Mouse (Mus musculus) stomach, embryonic 15.5 days (tissue): Measurements from ENCODE around the gene Cdh3. TPM values are rescaled to one million over a fixed set of nuclear protein-coding genes. Genes with fewer than 3 reads are reported as not detected.

Source experiments
- ATAC-seq: fragments of 200-750 bp; cut with Nextera tagmentation; 2 replicates; pipeline ENCODE4 v1.8.0; 2017; ENCODE audit warnings: low read depth, moderate number of reproducible peaks, moderate TSS enrichment; ENCODE audit not compliant: insufficient read depth, low FRiP score
- H3K27ac ChIP-seq: fragments of 300-500 bp; sonication (generic); 2 replicates; pipeline ENCODE4 v1.5.1; 2015; ENCODE audit warnings: mild to moderate bottlenecking, inconsistent platforms
- H3K27me3 ChIP-seq: fragments of 300-500 bp; sonication (generic); replicated peaks from 2 replicates; pipeline ENCODE4 v1.6.1; 2015; ENCODE audit warnings: inconsistent platforms
- H3K36me3 ChIP-seq: fragments of 300-500 bp; sonication (generic); 2 replicates; pipeline ENCODE4 v1.6.1; 2015; ENCODE audit warnings: inconsistent platforms
- H3K4me1 ChIP-seq: fragments of 300-500 bp; sonication (generic); 2 replicates; pipeline ENCODE4 v1.6.1; 2015; ENCODE audit warnings: inconsistent platforms
- H3K4me2 ChIP-seq: fragments of 300-500 bp; sonication (generic); 2 replicates; pipeline ENCODE4 v1.6.1; 2015; ENCODE audit warnings: mild to moderate bottlenecking, inconsistent platforms
- H3K4me3 ChIP-seq: fragments of 300-500 bp; sonication (generic); replicated peaks from 2 replicates; pipeline ENCODE4 v1.5.1; 2015; ENCODE audit warnings: inconsistent platforms
- H3K9ac ChIP-seq: fragments of 300-500 bp; sonication (generic); 2 replicates; pipeline ENCODE4 v1.6.1; 2015; ENCODE audit warnings: inconsistent platforms
- H3K9me3 ChIP-seq: fragments of 300-500 bp; sonication (generic); 2 replicates; pipeline ENCODE4 v1.6.1; 2016; ENCODE audit warnings: inconsistent platforms
- WGBS: fragments of 180-500 bp; shearing (Covaris S2); methylation state at CpG from one replicate; pipeline ENCODE4 v1.1.7; 2015; 5-methylcytosine and 5-hydroxymethylcytosine counted together
- polyA plus RNA-seq: library from polyadenylated mRNA; unstranded; fragments of >200 nt; fragmentation: Nextera tagmentation; extraction: Ambion mirVana; gene quantifications from 2 replicates; pipeline ENCODE4 v1.2.1, GENCODE M21; 2015

The Cdh3 gene
- polyA plus RNA-seq, 1 experiment from 2014 or later: 16.3 TPM

DNA sequence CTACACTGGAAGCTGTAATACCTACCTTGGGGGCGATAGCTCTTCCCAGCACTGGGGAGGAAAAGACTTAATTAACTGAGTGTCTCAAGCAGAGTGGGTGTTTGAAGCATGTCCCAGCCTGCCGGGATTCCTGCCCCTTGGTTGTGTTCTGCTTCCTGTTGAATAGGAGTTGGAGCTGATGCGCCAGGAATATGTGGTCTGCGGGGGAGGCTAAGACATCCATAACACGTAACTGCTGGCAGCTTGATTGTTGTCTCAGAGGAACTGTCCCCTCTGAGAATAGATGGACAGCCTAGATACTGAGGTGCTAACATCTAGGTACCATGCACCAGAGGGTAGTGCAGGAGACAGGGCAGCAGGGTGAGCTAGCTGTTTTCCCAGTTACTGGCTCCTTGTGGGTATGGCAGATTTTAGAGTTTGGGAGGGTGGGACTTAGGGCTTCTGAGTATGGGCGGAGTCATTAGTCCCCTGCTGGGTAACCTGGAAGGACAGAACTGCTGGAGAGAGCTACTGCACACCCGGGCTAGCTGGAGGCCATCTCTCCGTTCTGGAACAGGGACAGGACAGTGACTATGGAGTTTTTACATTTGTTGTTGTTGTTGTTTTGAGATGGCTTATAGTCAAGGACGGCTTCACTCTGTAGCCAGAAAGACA is 18.0 kb downstream of the Cdh3 start:
- no peak overlapping the region for H3K4me3 ChIP-seq
- H3K9me3 ChIP-seq: no peaks in the 10 kb centered on the region
- no peak overlapping the region for H3K4me2 ChIP-seq
- H3K4me1 ChIP-seq: no peaks in the 10 kb centered on the region
- H3K27me3 ChIP-seq: no peaks in the 10 kb centered on the region
- 84% methylated on average over 9 of the region's 9 CpGs for WGBS
- no peak overlapping the region for H3K27ac ChIP-seq
- no peak for ATAC-seq
- H3K36me3 ChIP-seq: peaks cover 4% of the 10 kb centered on the region; the same call in 1 of the 2 replicates
- H3K9ac ChIP-seq: no peak overlapping the region

DNA sequence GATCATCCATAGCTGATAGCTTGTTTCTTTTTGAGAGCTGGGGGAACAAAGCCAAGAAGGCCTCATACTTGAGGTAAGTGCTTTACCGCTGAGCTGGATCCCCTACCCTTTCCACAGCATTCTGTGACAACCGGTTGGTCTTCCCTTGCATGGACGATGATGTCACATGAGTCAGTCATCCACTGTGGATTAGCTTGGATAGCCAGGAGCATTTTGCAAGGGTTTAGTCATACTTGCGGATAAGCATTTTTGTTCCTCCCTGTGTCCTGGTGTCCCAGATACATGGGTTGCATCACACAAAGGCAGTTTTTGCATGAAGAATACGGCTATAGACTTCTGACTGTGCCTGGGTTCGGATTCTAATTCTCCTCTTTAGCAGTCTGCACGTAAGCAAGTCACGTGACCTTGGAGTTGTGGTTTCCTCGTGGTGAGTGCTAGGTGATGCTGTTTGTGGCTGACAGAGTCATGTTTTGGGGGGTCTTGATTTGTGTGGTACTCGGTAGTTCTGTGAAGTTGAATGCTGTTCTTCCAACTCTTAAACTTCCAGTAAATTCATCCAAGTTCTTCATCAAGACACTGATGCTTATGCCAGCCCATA is 19.3 kb downstream of the Cdh3 start:
- Histone ChIP-seq H3K4me1 (no peaks in the 10 kb centered on the region), H3K27ac (no peak overlapping the region), H3K4me3 (no peak overlapping the region), H3K9ac (no peak overlapping the region), H3K27me3 (no peaks in the 10 kb centered on the region), H3K4me2 (no peak overlapping the region), H3K9me3 (no peaks in the 10 kb centered on the region), H3K36me3 (peaks cover 4% of the 10 kb centered on the region; the same call in 1 of the 2 replicates)
- ATAC-seq: no peak
- WGBS: 91% methylated on average over 10 of the region's 10 CpGs

DNA sequence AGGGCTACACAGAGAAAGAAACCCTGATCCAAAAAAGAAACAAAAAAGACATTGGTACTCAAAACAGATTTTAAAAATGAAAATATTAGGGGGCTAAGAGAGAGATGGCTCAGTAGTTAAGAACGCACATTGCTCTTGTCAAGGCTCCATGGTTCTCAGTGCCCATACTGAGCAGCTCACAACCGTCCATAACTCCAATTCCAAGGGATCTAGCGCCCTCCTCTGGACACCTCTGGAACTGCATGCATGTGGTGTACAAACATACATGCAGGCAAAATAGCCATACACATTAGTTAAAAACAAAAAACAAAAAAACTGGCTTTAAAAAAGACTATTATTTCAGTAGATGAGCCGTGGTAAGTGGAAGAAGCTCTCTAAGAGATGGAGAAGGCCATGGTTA is 19.9 kb downstream of the Cdh3 start:
- H3K27me3 ChIP-seq: no peaks in the 10 kb centered on the region
- peaks cover 4% of the 10 kb centered on the region; the same call in 1 of the 2 replicates for H3K36me3 ChIP-seq
- H3K9ac ChIP-seq: no peak overlapping the region
- no peak for ATAC-seq
- no peak overlapping the region for H3K27ac ChIP-seq
- H3K4me2 ChIP-seq: no peak overlapping the region
- H3K4me3 ChIP-seq: no peak overlapping the region
- WGBS: 77% methylated on average over 4 of the region's 4 CpGs
- H3K9me3 ChIP-seq: no peaks in the 10 kb centered on the region
- H3K4me1 ChIP-seq: no peaks in the 10 kb centered on the region

DNA sequence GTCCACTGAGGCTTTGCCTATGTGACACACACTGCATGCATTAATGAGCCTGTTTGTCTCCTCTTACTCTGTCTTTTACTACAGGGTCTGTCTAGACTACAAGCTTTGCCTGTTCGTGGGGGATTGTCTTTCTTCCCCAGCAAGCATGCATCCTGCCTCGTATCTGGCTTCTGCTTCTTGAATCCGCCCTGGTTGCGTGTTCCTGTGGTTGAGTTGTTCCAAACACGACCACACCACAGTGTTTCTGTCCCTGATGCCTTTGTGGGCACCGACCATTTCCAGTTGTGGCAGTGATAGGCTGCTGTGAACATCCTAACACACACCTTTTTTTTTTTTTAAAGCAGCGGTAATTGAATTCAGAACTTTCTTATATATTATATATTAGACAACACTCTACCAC is 23.0 kb downstream of the Cdh3 start:
- Histone ChIP-seq H3K36me3 (no peaks in the 10 kb centered on the region), H3K4me3 (no peak overlapping the region), H3K9me3 (no peaks in the 10 kb centered on the region), H3K27ac (no peak overlapping the region), H3K4me1 (no peaks in the 10 kb centered on the region), H3K4me2 (no peak overlapping the region), H3K27me3 (no peaks in the 10 kb centered on the region), H3K9ac (no peak overlapping the region)
- WGBS: 79% methylated on average over 7 of the region's 7 CpGs
- no peak for ATAC-seq

DNA sequence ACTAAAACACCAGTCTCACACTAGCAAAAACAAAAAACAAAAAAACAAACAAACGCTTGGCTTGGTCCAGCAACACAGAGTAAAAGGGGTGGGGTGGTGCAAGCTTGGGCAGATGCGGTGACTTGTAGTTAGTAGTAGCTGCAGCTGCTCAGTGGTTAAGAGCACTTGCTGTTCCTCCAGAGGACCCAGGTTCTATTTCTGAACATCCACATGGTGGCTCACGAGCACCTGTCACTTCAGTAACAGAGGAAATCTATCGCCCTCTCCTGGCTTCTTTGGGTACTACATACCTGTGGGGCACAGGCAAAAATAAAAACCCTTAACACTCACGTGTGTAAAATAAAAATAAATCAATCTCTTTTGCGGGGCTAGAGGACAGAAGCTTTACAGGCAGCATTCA is 23.8 kb downstream of the Cdh3 start:
- ATAC-seq: no peak
- 41% methylated on average over 6 of the region's 6 CpGs for WGBS

DNA sequence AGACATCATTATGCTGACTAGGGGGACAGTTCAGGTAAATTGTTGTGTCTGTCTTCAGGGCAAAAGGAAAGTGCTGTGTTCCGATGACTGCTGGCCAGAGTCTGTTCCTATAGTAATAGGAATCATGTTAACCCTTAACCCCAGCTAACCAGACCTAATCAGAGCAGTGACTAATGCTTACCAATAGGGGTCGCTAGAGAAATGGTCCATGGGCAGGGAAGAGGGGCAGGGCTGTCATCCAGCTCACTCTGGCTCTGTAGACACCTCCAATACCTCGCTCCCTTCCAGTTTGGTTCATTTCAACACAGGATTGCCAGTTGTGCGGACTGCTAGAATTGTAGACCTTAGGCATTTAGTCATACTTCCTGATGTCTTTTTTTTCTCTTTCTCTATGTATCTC is 24.8 kb downstream of the Cdh3 start:
- H3K4me3 ChIP-seq: no peak overlapping the region
- no peaks in the 10 kb centered on the region for H3K27me3 ChIP-seq
- H3K27ac ChIP-seq: no peak overlapping the region
- H3K9me3 ChIP-seq: no peaks in the 10 kb centered on the region
- no peak overlapping the region for H3K4me2 ChIP-seq
- H3K4me1 ChIP-seq: no peaks in the 10 kb centered on the region
- H3K9ac ChIP-seq: no peak overlapping the region
- H3K36me3 ChIP-seq: no peaks in the 10 kb centered on the region
- ATAC-seq: no peak
- 72% methylated on average over 4 of the region's 4 CpGs for WGBS

More for the DNA sequence above, 23.8 kb downstream of the Cdh3 start:
- Histone ChIP-seq H3K4me1 (no peaks in the 10 kb centered on the region), H3K4me3 (no peak overlapping the region), H3K4me2 (no peak overlapping the region), H3K36me3 (no peaks in the 10 kb centered on the region), H3K27me3 (no peaks in the 10 kb centered on the region), H3K9me3 (no peaks in the 10 kb centered on the region), H3K27ac (no peak overlapping the region), H3K9ac (no peak overlapping the region)

DNA sequence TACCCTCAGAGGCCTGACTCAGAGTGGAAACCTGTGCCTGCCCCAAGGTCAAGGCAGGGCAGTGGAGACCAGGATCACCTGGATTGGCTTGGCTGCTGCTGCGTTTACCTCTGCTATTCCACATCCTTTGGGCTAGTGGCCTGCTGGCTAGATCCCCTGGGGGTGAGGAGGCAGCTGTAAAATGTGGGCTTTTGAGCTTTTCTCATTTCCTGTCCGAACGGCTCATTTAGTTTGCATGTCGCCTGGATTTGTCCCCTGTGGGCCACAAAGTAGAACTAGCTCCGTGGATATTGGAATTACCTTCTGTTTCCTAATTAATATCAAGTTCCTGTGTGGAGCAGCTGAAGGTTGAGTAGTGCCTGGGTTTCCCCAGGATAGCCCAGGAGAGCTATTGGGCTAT is 28.5 kb downstream of the Cdh3 start:
- no peaks in the 10 kb centered on the region for H3K4me1 ChIP-seq
- no peak overlapping the region for H3K4me2 ChIP-seq
- H3K27me3 ChIP-seq: no peaks in the 10 kb centered on the region
- H3K9ac ChIP-seq: no peak overlapping the region
- WGBS: 69% methylated on average over 5 of the region's 5 CpGs
- no peak for ATAC-seq
- H3K9me3 ChIP-seq: no peaks in the 10 kb centered on the region
- no peak overlapping the region for H3K4me3 ChIP-seq
- no peak overlapping the region for H3K27ac ChIP-seq
- H3K36me3 ChIP-seq: no peaks in the 10 kb centered on the region

DNA sequence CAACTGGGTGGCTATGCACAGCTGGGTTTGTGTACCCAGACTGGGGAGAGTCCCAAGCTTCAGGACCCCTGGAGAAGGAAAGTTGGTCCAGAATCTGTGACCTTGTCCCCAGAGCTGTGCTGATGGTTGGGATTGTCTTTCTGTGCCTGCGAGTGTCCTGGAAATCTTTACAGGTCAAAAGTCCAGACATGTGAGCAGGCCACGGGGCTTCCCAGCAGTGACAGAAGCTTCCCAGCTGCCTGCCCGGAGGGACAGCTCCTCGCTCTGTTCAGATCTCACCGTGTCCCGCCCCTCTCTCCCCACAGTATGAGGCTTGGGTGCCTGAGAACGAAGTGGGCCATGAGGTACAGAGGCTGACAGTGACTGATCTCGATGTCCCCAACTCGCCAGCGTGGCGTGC is 30.3 kb downstream of the Cdh3 start:
- Histone ChIP-seq H3K27ac (no peak overlapping the region), H3K27me3 (no peaks in the 10 kb centered on the region), H3K4me2 (no peak overlapping the region), H3K36me3 (no peaks in the 10 kb centered on the region), H3K4me1 (no peaks in the 10 kb centered on the region), H3K4me3 (no peak overlapping the region), H3K9me3 (no peaks in the 10 kb centered on the region), H3K9ac (no peak overlapping the region)
- ATAC-seq: no peak
- WGBS: 78% methylated on average over 11 of the region's 11 CpGs

DNA sequence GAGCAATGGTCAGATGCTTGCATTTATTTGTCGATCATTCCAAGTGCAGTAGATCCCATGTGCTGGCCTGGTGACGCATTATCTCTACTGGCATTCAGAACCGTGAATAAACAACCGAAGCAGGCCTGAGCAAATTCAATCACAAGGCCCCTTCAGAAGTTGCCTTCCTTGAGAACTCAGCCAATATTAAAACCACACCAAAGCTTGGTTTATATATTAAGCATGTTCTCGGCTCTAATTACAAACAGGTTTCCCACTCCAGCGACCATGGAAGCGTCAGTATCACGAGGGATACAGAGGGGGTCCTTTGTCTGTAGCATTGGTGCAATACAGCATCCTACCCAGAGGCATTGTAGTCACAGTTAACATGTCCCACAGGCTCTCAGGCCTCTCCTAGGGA is 32.4 kb downstream of the Cdh3 start:
- no peak overlapping the region for H3K27ac ChIP-seq
- no peak overlapping the region for H3K4me3 ChIP-seq
- no peaks in the 10 kb centered on the region for H3K27me3 ChIP-seq
- H3K36me3 ChIP-seq: no peaks in the 10 kb centered on the region
- no peak for ATAC-seq
- H3K4me1 ChIP-seq: no peaks in the 10 kb centered on the region
- WGBS: 81% methylated on average over 8 of the region's 8 CpGs
- H3K9ac ChIP-seq: no peak overlapping the region
- no peak overlapping the region for H3K4me2 ChIP-seq
- H3K9me3 ChIP-seq: no peaks in the 10 kb centered on the region

DNA sequence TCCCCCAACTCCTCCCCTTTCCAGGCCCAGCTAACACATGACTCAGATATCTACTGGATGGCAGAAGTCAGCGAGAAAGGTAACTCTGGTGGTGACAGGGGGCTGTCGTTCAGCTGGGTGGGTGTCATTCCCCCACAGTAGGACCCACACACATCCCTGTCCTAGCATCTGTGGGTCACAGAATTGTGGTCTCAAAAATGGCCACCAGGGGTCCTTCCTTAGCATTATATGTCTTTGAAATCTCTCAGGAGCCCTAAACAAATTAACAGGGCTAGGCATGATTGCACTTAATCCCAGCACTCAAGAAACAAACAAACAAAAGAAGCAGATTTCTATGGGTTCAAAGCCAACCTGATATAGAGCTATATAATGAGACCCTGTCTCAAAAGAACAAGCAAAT is 34.5 kb downstream of the Cdh3 start:
- no peaks in the 10 kb centered on the region for H3K27me3 ChIP-seq
- no peaks in the 10 kb centered on the region for H3K9me3 ChIP-seq
- no peaks in the 10 kb centered on the region for H3K4me1 ChIP-seq
- H3K27ac ChIP-seq: no peak overlapping the region
- H3K36me3 ChIP-seq: no peaks in the 10 kb centered on the region
- ATAC-seq: no peak
- H3K4me2 ChIP-seq: no peak overlapping the region
- no peak overlapping the region for H3K4me3 ChIP-seq
- 84% methylated on average over 2 of the region's 2 CpGs for WGBS
- no peak overlapping the region for H3K9ac ChIP-seq

DNA sequence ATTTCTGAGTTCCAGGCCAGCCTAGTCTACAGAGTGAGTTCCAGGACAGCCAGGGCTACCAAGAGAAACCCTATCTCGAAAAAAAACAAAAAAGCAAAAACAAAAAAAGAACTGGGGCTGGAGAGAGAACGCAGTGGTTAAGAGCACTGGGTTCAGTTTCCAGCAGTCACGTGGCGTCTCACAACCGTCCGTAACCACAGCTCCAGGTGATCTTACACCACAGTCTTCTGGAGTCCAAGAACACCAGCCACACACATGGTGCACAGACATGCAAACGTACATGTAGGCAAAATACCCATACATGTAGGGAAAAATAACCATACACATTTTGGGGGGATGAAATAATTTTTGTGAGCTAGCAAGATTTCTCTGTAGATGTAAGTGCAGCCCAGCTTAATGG is 36.1 kb downstream of the Cdh3 start:
- H3K9me3 ChIP-seq: no peaks in the 10 kb centered on the region
- no peak overlapping the region for H3K9ac ChIP-seq
- ATAC-seq: no peak
- H3K36me3 ChIP-seq: no peaks in the 10 kb centered on the region
- no peak overlapping the region for H3K4me3 ChIP-seq
- no peak overlapping the region for H3K27ac ChIP-seq
- H3K4me1 ChIP-seq: no peaks in the 10 kb centered on the region
- 84% methylated on average over 7 of the region's 7 CpGs for WGBS
- H3K27me3 ChIP-seq: no peaks in the 10 kb centered on the region
- H3K4me2 ChIP-seq: no peak overlapping the region

DNA sequence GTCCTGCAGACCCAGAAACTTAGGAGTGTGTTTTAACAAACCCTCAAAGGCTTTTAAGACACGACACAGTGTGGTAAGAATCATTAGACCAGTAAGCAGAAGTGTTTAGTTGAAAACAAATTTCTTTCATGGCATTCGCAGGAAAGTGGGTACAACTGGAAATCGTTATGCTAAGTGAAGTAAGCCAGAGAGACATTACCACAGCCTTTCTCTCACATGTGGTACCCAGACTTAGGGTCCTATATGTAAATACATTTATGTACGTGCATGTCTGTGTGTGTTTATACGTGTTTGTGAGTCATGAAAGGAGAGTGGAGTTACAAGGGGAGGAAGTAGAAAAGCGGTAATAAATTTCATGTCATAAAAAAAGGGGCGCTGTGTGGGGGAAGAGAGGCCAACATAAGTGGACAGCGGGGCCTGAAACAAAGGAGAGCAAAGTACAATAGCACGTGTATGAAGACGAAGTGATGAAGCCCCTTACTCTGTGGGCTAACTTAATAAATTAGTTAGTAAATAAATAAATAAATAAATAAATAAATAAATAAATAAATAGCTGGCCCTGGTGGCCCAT is 37.8 kb downstream of the Cdh3 start:
- no peak overlapping the region for H3K4me2 ChIP-seq
- no peak overlapping the region for H3K4me3 ChIP-seq
- no peak for ATAC-seq
- no peak overlapping the region for H3K27ac ChIP-seq
- H3K36me3 ChIP-seq: 0 out of 2 replicates have a peak, but pooled peaks cover 4% of the 10 kb centered on the region
- H3K27me3 ChIP-seq: no peaks in the 10 kb centered on the region
- no peak overlapping the region for H3K9ac ChIP-seq
- H3K9me3 ChIP-seq: no peaks in the 10 kb centered on the region
- H3K4me1 ChIP-seq: no peaks in the 10 kb centered on the region
- 75% methylated on average over 10 of the region's 10 CpGs for WGBS
